Mouse (Mus musculus) kidney, postnatal 0 days (tissue): ENCODE measurements around the gene Faf2. TPM values are rescaled to one million over a fixed set of nuclear protein-coding genes. Genes with fewer than 3 reads are reported as not detected.
A peak's percentile ranks its signal among the peaks of the same experiment; 100 is the strongest.

Experiments
- ATAC-seq: fragments of 200-750 bp; cut with Nextera tagmentation; replicated peaks from 2 replicates; pipeline ENCODE4 v1.8.0; 2017; ENCODE audit warnings: low read depth, moderate number of reproducible peaks, moderate TSS enrichment, moderate library complexity; ENCODE audit not compliant: low FRiP score
- DNase-seq: peaks from one replicate; pipeline ENCODE4 v3.0.0-alpha.2; 2016; ENCODE audit warnings: low spot score
- H3K27ac ChIP-seq: fragments of 300-500 bp; sonication (generic); 2 replicates; pipeline ENCODE4 v1.5.1; 2014; ENCODE audit warnings: mild to moderate bottlenecking
- H3K27me3 ChIP-seq: fragments of 300-500 bp; sonication (generic); 2 replicates; pipeline ENCODE4 v1.6.1; 2014; ENCODE audit warnings: low read length, mixed read lengths; ENCODE audit not compliant: insufficient read depth
- H3K36me3 ChIP-seq: fragments of 300-500 bp; sonication (generic); 2 replicates; pipeline ENCODE4 v1.6.1; 2014; ENCODE audit warnings: low read length, mixed read lengths; ENCODE audit not compliant: insufficient read depth
- H3K4me1 ChIP-seq: fragments of 300-500 bp; sonication (generic); replicated peaks from 2 replicates; pipeline ENCODE4 v1.6.1; 2014; ENCODE audit warnings: antibody characterized with exemption, low read length, mixed read lengths; ENCODE audit not compliant: insufficient read depth
- H3K4me2 ChIP-seq: fragments of 300-500 bp; sonication (generic); 2 replicates; pipeline ENCODE4 v1.6.1; 2014; ENCODE audit warnings: mild to moderate bottlenecking, low read length, moderate library complexity, mixed read lengths
- H3K4me3 ChIP-seq: fragments of 300-500 bp; sonication (generic); replicated peaks from 2 replicates; pipeline ENCODE4 v1.5.1; 2014; ENCODE audit warnings: low read depth, low read length
- H3K9ac ChIP-seq: fragments of 300-500 bp; sonication (generic); 2 replicates; pipeline ENCODE4 v1.6.1; 2014; ENCODE audit warnings: low read depth, low read length
- H3K9me3 ChIP-seq: fragments of 300-500 bp; sonication (generic); replicated peaks from 2 replicates; pipeline ENCODE4 v1.6.1; 2016; ENCODE audit warnings: low read length, inconsistent platforms, mixed read lengths
- CTCF ChIP-seq: IDR thresholded peaks from 2 replicates; pipeline ENCODE4 v1.5.1; 2016; ENCODE audit warnings: antibody characterized with exemption, low read depth, mild to moderate bottlenecking, moderate library complexity
- WGBS: fragments of 180-500 bp; shearing (Covaris S2); extraction: QIAGEN DNeasy Blood & Tissue Kit; methylation state at CpG from one replicate; pipeline ENCODE4 v1.1.7; 2014; 5-methylcytosine and 5-hydroxymethylcytosine counted together
- microRNA-seq: library from miRNA; unstranded; fragments of <30 nt; microRNA quantifications from one replicate; pipeline ENCODE4, GENCODE M21; 2016
- polyA plus RNA-seq: library from polyadenylated mRNA; unstranded; fragments of >200 nt; fragmentation: Nextera tagmentation; extraction: Ambion mirVana; gene quantifications from 2 replicates; pipeline ENCODE4 v1.2.1, GENCODE M21; 2015

The Faf2 gene
- polyA plus RNA-seq, 1 experiment from 2014 or later: 61.2 TPM

DNA sequence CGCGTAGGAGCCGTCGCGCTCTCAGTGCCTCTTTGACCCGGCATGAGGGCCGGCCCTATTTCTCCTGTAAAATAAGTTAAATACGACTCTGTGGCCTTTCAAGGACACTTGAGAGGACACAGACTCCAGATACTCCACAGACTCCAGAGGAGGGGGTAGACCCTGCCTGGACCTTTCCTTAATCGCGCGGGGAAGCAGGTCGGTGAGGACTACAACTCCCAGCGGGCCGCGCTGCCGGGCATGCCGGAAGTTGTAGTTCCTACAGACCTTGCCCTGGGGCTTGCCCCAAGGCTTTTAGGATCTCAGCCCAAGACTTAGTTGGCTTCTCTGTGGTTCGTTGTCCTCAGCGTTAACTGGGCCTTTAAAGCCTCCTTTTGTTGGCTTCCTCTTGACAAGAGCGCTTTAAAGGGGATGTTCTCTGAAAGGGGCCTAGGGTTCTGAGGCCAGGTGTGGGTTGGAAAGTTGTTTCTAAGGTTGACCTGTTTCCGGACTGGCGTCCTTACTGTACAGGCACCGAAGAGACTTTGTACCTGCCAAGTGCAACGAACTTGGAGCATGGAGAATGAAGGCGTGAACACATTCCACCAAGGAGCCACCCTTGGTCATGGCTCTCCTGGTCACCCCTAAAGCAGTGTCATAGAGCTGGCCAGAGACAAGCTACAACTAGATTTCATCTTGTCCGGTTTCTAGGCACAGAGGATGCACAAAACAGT lies 72.9 kb downstream of the Faf2 start:
- H3K9ac ChIP-seq: peak overlapping the region; percentile 64
- peak overlapping the region; percentile 53 for H3K4me2 ChIP-seq
- peaks cover 11% of the 10 kb centered on the region; the same call in 1 of the 2 replicates for H3K4me1 ChIP-seq
- no peaks in the 10 kb centered on the region for H3K27me3 ChIP-seq
- H3K4me3 ChIP-seq: peak overlapping the region; percentile 60
- peak overlapping the region; percentile 98 for H3K27ac ChIP-seq
- H3K9me3 ChIP-seq: no peaks in the 10 kb centered on the region
- H3K36me3 ChIP-seq: no peaks in the 10 kb centered on the region
- peak; percentile 67 for ATAC-seq
- TF ChIP-seq CTCF: no peak
- 13% methylated on average over 26 of the region's 26 CpGs for WGBS
- DNase-seq: no peak

DNA sequence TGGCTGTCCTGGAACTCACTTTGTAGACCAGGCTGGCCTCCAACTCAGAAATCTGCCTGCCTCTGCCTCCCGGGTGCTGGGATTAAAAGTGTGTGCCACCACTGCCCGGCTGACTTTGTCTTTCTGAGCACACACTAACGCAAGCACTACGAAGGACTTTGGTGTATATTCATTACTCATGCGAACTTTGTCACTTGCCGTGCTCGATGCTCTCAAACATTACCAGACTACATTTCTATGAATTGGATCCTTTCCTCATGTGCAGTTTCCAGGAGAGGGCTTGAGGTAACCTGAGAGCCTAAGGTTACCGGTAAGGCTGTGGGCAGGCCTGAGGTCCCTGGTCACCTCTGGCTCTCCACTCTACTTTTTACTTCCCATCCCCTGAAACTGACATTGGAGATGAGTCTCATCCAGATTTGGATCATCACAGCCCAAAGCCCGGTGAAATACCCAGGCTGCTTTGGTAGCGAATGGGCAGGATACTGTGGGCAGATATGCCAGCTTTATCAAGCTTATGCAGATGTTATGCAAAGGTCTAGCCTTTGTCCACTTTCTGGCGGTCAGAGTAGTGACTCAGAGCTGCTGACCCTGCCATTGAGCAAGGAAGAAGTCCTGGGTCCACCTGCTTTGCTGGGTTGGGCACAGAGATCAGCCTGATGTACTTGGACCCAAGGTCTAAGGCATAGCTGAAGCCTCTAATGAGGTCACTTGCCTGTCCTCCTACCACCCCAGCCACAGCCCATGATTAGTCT lies 74.1 kb downstream of the Faf2 start:
- Histone ChIP-seq H3K27me3 (no peaks in the 10 kb centered on the region), H3K9ac (no peak overlapping the region), H3K4me2 (no peak overlapping the region), H3K4me1 (peaks cover 11% of the 10 kb centered on the region; the same call in 1 of the 2 replicates), H3K27ac (no peak overlapping the region), H3K36me3 (no peaks in the 10 kb centered on the region), H3K4me3 (no peak overlapping the region), H3K9me3 (no peaks in the 10 kb centered on the region)
- no peak for DNase-seq
- ATAC-seq: no peak
- TF ChIP-seq CTCF: no peak
- WGBS: 86% methylated on average over 11 of the region's 11 CpGs

DNA sequence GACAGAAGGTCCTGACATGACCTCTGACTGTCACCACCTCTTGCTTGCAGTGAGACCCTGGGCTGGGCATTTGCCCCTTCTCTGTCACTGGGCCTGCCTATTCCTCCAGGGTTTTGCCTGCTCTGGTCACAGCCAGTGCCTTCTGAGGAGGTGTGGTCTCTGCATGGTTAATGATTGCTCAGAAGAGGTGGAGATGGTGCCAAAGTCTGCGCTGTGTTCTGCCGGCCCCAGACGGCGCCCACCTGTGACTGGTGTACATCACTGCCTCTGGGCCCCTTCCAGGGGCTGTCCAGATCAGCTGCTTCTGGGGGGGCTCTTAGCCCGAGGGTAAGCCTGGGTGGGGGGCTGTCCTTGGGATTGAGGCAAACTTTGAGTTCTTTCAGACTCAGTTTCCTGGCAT lies 79.7 kb downstream of the Faf2 start, which contains the start of gene Cdhr2:
Gene Cdhr2, plus strand, starts transcription at position 219 of the 400 bp plus-strand sequence.
- Histone ChIP-seq H3K4me2 (peak within 1 kb of the TSS; percentile 39), H3K9ac (no peak within 1 kb of the TSS), H3K4me3 (0 out of 2 replicates have a peak within 1 kb of the TSS, but pooled peaks have one; percentile 2)

GRCm38 (mm10) chr13:54702507-54702906 lies 80.9 kb downstream of the Faf2 start:
- TF ChIP-seq CTCF: no peak
- Histone ChIP-seq H3K9ac (no peak overlapping the region), H3K36me3 (no peaks in the 10 kb centered on the region), H3K27ac (no peak overlapping the region), H3K9me3 (no peaks in the 10 kb centered on the region), H3K4me3 (no peak overlapping the region), H3K4me2 (no peak overlapping the region), H3K27me3 (no peaks in the 10 kb centered on the region), H3K4me1 (no peaks in the 10 kb centered on the region)
- 73% methylated on average over 7 of the region's 7 CpGs for WGBS
- ATAC-seq: no peak
- DNase-seq: no peak

More for the DNA sequence above, 79.7 kb downstream of the Faf2 start, which contains the start of gene Cdhr2:
- no peaks in the 10 kb centered on the region for H3K27me3 ChIP-seq
- no peak for TF ChIP-seq CTCF
- H3K27ac ChIP-seq: peak within 1 kb of the TSS; percentile 36; the same call in 1 of the 2 replicates
- DNase-seq (no peak), ATAC-seq (peak; percentile 93)
- H3K4me1 ChIP-seq: no peaks in the 10 kb centered on the region
- WGBS: 48% methylated on average over 5 of the region's 5 CpGs
- H3K9me3 ChIP-seq: no peaks in the 10 kb centered on the region
- H3K36me3 ChIP-seq: no peaks in the 10 kb centered on the region

DNA sequence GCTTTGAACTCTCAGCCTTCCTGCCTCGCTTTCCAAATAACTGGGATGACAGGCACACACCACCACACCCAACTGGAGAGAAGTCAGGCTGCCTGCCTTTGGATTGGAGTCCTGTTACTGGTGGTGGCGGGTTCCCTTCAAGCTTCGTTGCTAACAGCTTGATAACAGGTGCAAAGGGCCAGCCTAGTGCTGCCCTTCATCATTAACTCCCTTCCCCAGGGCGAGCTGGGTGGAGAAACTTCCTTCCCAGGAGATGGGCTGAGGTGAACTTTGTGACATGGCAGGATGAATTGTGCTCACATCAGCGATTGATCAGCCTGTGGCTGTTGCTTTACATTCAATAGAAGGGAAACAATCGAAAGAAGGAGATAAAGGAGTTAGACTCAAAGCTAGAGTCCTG lies 83.3 kb downstream of the Faf2 start:
- WGBS: 43% methylated on average over 6 of the region's 6 CpGs
- no peak for TF ChIP-seq CTCF
- Histone ChIP-seq H3K9me3 (no peaks in the 10 kb centered on the region), H3K9ac (no peak overlapping the region), H3K36me3 (no peaks in the 10 kb centered on the region), H3K4me2 (no peak overlapping the region), H3K4me3 (no peak overlapping the region), H3K4me1 (no peaks in the 10 kb centered on the region), H3K27ac (no peak overlapping the region), H3K27me3 (no peaks in the 10 kb centered on the region)
- DNase-seq: no peak
- ATAC-seq: no peak

DNA sequence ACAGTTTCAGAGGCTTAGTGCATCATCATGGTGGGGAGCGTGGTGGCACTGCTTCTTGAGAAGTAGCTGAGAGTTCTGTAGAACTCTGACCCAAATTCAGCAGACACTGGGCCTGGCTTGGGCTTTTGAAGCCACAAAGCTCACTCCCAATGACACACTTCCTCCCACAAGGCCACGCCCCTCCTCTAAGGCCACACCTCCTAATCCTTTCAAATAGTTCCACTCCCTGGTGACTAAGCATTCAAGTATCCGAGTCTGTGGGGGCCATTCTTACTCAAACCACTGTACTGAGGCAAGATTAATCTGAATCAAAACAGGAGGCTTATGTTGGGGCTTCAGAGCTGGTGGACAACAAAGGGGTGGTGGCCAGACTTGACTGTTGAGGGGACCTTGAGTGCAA lies 89.3 kb downstream of the Faf2 start:
- Histone ChIP-seq H3K9me3 (no peaks in the 10 kb centered on the region), H3K27me3 (no peaks in the 10 kb centered on the region), H3K27ac (no peak overlapping the region), H3K4me1 (no peaks in the 10 kb centered on the region), H3K9ac (no peak overlapping the region), H3K36me3 (no peaks in the 10 kb centered on the region), H3K4me3 (no peak overlapping the region), H3K4me2 (no peak overlapping the region)
- DNase-seq: no peak
- no peak for ATAC-seq
- TF ChIP-seq CTCF: no peak
- WGBS: 76% methylated on average over 3 of the region's 3 CpGs

Small RNA genes within 50 kb of the gene (microRNA-seq; reads per million reads assigned to microRNA genes)
- gene Gm24195: not detected

Other genes with a start within 250 kb of the Faf2 start
- 83.4 and 87.7 TPM in 2 replicates for gene Thoc3, start 152.9 kb upstream of the Faf2 start, polyA plus RNA-seq
- gene Simc1, start 118.0 kb upstream of the Faf2 start, polyA plus RNA-seq: 6.8 and 8.0 TPM in 2 replicates
- 190 and 201 TPM in 2 replicates for gene 4833439L19Rik, start 56.3 kb upstream of the Faf2 start, polyA plus RNA-seq
- gene Arl10, start 46.8 kb upstream of the Faf2 start, polyA plus RNA-seq: 21.7 and 23.1 TPM in 2 replicates
- gene Nop16, start 31.7 kb upstream of the Faf2 start, polyA plus RNA-seq: 60.2 and 61.6 TPM in 2 replicates
- gene Higd2a, start 31.6 kb upstream of the Faf2 start, polyA plus RNA-seq: 313 and 317 TPM in 2 replicates
- gene Cltb, start 10.4 kb upstream of the Faf2 start, polyA plus RNA-seq: 67.6 and 68.7 TPM in 2 replicates
- gene Rnf44, start 72.1 kb downstream of the Faf2 start, polyA plus RNA-seq: 63.0 and 77.4 TPM in 2 replicates
- gene Cdhr2, start 79.7 kb downstream of the Faf2 start, polyA plus RNA-seq: 10.0 and 10.9 TPM in 2 replicates
- 0.13 and 0.14 TPM in 2 replicates for gene Gprin1, start 128.1 kb downstream of the Faf2 start, polyA plus RNA-seq
- gene Sncb, start 144.8 kb downstream of the Faf2 start, polyA plus RNA-seq: not detected in 2 replicates
- not detected in 2 replicates for gene Eif4e1b, start 162.2 kb downstream of the Faf2 start, polyA plus RNA-seq
- gene Tspan17, start 167.6 kb downstream of the Faf2 start, polyA plus RNA-seq: 12.8 and 13.0 TPM in 2 replicates